Mouse (Mus musculus) embryonic stem cell, embryonic (primary cell): Measurements from ENCODE around the gene Vpreb2.
"Not testable (repeated sequence)": the region's sequence is repeated elsewhere in the genome, so short reads cannot be mapped to it uniquely, and the experiment has no call there.

Experiments
- CTCF ChIA-PET, 4 experiments: fragments of 300-600 bp in 2 of 4; fragments of 350-600 bp in 2 of 4; sonication (Branson Sonifier 250); formaldehyde crosslinking; loops; one replicate each; lab custom pipeline; 2022; ENCODE audit warnings: inconsistent platforms in 2 of 4; lab: Charles Lee
- POLR2A ChIA-PET, 4 experiments: fragments of 300-600 bp in 2 of 4; fragments of 350-600 bp in 2 of 4; sonication (Branson Sonifier 250); formaldehyde crosslinking; loops; one replicate each; lab custom pipeline; 2022; ENCODE audit warnings: antibody characterized with exemption in 4 of 4, inconsistent platforms in 1 of 4; lab: Charles Lee

The Vpreb2 gene

DNA sequence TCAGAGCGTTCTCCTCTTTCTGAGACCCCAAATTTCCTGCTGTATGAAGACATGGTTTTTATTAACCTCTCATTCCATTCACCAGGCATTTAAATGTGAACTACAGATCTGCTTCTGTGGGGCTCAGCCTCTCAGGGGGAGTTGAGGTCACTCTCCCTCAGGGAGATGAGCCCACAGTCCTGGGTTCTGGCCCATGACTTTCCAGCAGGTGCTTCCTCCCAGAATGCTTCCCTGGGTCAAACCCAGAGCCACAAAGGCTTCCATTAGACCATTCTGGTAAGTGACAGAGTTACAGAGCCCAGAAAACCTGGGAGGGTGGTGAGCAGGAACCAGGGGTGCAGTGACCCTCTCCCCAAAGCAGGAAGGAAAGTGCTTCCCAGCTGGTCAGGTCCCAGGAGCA lies at the start of gene Vpreb2:
Gene Vpreb2 (plus strand): TSS at position 301 of the 400 bp plus-strand sequence.
- CTCF ChIA-PET = no interaction called here
- POLR2A ChIA-PET = interaction anchor here in 2 of 4 experiments (0.7 to 1.7 kb wide), 7 partner anchors 13 to 88 kb away, joined by 3 to 10 read pairs (median 3); partner anchors contain the start of genes Gm20518 (in 2 of the 2) and Slc25a1 (in 1 of the 2)

DNA sequence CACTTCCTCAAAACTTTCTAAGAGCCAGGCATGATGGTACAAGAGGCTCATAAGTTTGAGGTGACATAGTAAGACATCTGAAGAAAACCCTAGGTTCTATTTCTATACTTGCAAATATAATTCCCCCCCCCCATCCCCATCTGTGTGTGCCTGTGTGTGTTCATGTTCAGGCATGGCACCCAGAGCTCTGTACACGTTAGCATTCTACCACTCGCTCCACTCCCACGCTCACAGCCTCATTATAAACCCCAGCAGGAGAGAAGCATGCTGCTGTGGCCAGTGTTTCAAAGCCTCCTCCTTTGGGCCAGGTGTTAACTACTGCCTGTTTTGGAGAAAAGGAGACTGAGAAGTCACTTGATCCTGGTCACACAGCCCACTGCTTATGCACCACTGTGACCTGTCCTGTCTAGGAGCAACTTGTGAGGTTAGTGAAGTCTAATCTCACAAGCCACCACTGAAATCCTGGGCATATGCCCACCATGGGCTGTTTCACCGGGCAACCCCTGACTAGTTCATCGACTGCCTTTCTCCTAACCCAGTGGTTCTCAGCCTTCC lies 48.2 kb upstream of the Vpreb2 start:
- POLR2A ChIA-PET = interaction anchor here in 3 of 4 experiments (0.9 to 11.3 kb wide), 4 partner anchors 10 to 40 kb away, joined by 3 to 180 read pairs (median 47); partner anchors contain the start of genes Ess2 (in 1 of the 3), Gm20518 (in 1 of the 3) and Gsc2 (in 1 of the 3)
- CTCF ChIA-PET = no interaction called here

DNA sequence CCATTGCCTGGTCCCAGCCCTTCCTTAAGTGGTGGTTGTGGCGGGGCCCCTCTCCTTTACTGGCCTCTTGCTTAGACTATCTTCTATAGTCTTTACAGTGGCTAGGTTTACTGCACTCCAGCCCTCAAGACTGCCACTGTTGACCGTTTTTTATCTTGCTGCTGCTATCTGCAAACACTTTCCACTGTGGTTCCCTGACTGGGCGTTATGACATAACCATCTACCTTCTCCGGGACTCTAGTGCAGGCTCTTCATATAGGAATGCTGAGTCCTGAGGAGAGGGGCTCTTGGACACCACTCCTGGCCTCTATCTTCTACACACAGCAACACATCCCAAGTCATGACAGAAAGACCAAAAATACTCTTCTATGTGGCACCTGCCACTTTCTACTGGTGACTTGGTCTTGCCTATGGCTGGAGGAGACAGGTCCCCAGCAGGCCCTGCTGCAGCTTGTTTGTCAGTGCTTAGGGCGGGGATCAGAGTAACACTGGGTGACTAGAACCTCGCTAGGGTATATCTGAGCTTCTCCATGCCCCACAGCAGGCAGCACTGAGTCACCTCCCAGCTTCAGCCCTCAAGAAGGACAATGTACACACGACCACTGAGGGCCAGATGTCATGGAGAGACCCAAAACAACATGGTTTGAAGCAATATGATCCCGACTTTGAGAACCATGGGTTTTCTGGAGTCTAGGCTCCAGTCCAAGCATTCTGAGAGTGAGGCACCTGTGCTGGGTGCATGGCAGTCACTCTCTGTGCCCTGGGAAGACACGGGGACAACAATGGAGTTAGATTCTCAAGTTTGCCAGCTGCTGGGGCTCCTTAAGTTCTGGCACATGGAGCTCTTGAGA lies 46.4 kb upstream of the Vpreb2 start:
- POLR2A ChIA-PET = interaction anchor here in 3 of 4 experiments (0.9 to 8.3 kb wide), 9 partner anchors 9 to 42 kb away, joined by 3 to 91 read pairs (median 3); partner anchors contain the start of gene Gm20518 (in 1 of the 3)

DNA sequence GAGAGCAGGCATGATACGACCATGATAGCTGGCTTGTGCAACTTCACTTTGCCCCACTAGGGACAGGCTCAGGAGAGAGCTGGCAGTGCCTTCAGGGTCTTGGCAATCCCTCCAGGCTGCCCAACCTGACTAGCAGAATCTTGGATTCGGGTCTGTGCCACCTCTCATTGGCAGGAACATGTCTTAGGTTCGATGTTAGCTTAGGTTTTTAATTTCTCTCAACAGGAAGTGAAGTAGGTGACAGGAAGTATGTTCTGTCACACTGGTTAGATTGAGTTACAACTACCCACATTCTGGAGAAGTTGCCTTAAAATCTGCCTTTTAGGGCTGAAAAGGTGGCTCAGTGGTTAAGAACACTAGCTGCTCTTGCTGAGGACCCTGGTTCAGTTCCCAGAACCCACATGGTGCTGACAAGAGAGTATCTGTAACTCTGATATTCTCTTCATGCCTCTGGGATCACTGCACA lies 45.8 kb upstream of the Vpreb2 start:
- POLR2A ChIA-PET = interaction anchor here in 3 of 4 experiments (1.3 to 8.3 kb wide), 6 partner anchors 9 to 43 kb away, joined by 3 to 91 read pairs (median 6); partner anchors contain the start of gene Gm20518 (in 1 of the 3)
- CTCF ChIA-PET = interaction anchor here in 3 of 4 experiments (0.6 to 1.2 kb wide), 3 partner anchors 13 to 259 kb away, joined by 3 read pairs; partner anchors contain the start of gene Gsc2 (in 1 of the 3)

More for the DNA sequence above, 46.4 kb upstream of the Vpreb2 start:
- CTCF ChIA-PET = interaction anchor here in 2 of 4 experiments (1.2 kb wide), 2 partner anchors 12 to 19 kb away, joined by 3 read pairs; partner anchors contain the start of gene Gsc2 (in 1 of the 2)

- CTCF ChIA-PET = interaction anchor here in 2 of 4 experiments (0.9 to 5.1 kb wide), 5 partner anchors 8 to 111 kb away, joined by 3 to 61 read pairs (median 7); partner anchors contain the start of gene Slc25a1 (in 1 of the 2)
- POLR2A ChIA-PET = interaction anchor here in 3 of 4 experiments (0.7 to 6.1 kb wide), 11 partner anchors 9 to 153 kb away, joined by 3 to 70 read pairs (median 6); partner anchors contain the start of genes Slc25a1 (in 3 of the 3), Ess2 (in 1 of the 3), Gm20518 (in 1 of the 3) and Gsc2 (in 1 of the 3)
Measured at GRCm38 (mm10) chr16:17936776-17937175, 43.5 kb upstream of the Vpreb2 start.

GRCm38 (mm10) chr16:17938187-17938586 lies 42.0 kb upstream of the Vpreb2 start:
- ChIA-PET CTCF (interaction anchor here (0.6 to 5.1 kb wide), 30 partner anchors 9 to 665 kb away, joined by 3 to 61 read pairs (median 4); partner anchors contain the start of genes Gsc2 (in 3 of the 4), Slc25a1 (in 3 of the 4), Dgcr6 (in 1 of the 4) and Ess2 (in 1 of the 4)), POLR2A (interaction anchor here (1.0 to 6.1 kb wide), 12 partner anchors 10 to 47 kb away, joined by 3 to 70 read pairs (median 7); partner anchors contain the start of genes Slc25a1 (in 3 of the 4), Gm20518 (in 2 of the 4), Ess2 (in 1 of the 4) and Gsc2 (in 1 of the 4))

- POLR2A ChIA-PET = interaction anchor here (0.7 to 6.1 kb wide), 12 partner anchors 11 to 48 kb away, joined by 4 to 70 read pairs (median 7); partner anchors contain the start of genes Slc25a1 (in 3 of the 4), Ess2 (in 1 of the 4), Gm20518 (in 1 of the 4) and Gsc2 (in 1 of the 4)
- CTCF ChIA-PET = interaction anchor here (0.6 to 5.1 kb wide), 33 partner anchors 10 to 664 kb away, joined by 3 to 61 read pairs (median 4); partner anchors contain the start of genes Gsc2 (in 4 of the 4), Slc25a1 (in 3 of the 4), Dgcr6 (in 1 of the 4) and Ess2 (in 1 of the 4)
Measured at GRCm38 (mm10) chr16:17938821-17939220, 41.4 kb upstream of the Vpreb2 start.

- CTCF ChIA-PET = interaction anchor here (0.7 to 5.1 kb wide), 31 partner anchors 10 to 272 kb away, joined by 3 to 61 read pairs (median 4); partner anchors contain the start of genes Gsc2 (in 4 of the 4), Slc25a1 (in 3 of the 4), Dgcr6 (in 1 of the 4) and Ess2 (in 1 of the 4)
- POLR2A ChIA-PET = interaction anchor here (0.7 to 6.1 kb wide), 12 partner anchors 11 to 48 kb away, joined by 4 to 70 read pairs (median 7); partner anchors contain the start of genes Slc25a1 (in 3 of the 4), Ess2 (in 1 of the 4), Gm20518 (in 1 of the 4) and Gsc2 (in 1 of the 4)
Measured at GRCm38 (mm10) chr16:17939255-17939751, 40.9 kb upstream of the Vpreb2 start.

- ChIA-PET CTCF (interaction anchor here in 2 of 4 experiments (0.7 to 0.8 kb wide), 2 partner anchors 16 to 194 kb away, joined by 3 read pairs; partner anchors contain the start of gene Slc25a1 (in 1 of the 2)), POLR2A (interaction anchor here in 3 of 4 experiments (0.6 to 5.4 kb wide), 12 partner anchors 13 to 119 kb away, joined by 3 to 91 read pairs (median 4); partner anchors contain the start of genes Gm20518 (in 2 of the 3) and Slc25a1 (in 2 of the 3))
Measured at GRCm38 (mm10) chr16:17943466-17943865, 36.8 kb upstream of the Vpreb2 start.

GRCm38 (mm10) chr16:17945081-17945831 lies 35.0 kb upstream of the Vpreb2 start:
- POLR2A ChIA-PET = interaction anchor here in 3 of 4 experiments (0.6 to 5.4 kb wide), 21 partner anchors 9 to 261 kb away, joined by 3 to 91 read pairs (median 4); partner anchors contain the start of genes Slc25a1 (in 2 of the 3) and Gsc2 (in 1 of the 3)
- CTCF ChIA-PET = interaction anchor here in 1 of 4 experiments (1.3 to 1.7 kb wide), 2 partner anchors 17 to 103 kb away, joined by 4 to 8 read pairs; partner anchors contain the start of gene Slc25a1

- CTCF ChIA-PET = interaction anchor here in 3 of 4 experiments (0.6 to 2.6 kb wide), 5 partner anchors 11 to 103 kb away, joined by 3 to 6 read pairs (median 4); partner anchors contain the start of gene Dgcr6 (in 1 of the 3)
Measured at GRCm38 (mm10) chr16:17949421-17949877, 30.8 kb upstream of the Vpreb2 start.

DNA sequence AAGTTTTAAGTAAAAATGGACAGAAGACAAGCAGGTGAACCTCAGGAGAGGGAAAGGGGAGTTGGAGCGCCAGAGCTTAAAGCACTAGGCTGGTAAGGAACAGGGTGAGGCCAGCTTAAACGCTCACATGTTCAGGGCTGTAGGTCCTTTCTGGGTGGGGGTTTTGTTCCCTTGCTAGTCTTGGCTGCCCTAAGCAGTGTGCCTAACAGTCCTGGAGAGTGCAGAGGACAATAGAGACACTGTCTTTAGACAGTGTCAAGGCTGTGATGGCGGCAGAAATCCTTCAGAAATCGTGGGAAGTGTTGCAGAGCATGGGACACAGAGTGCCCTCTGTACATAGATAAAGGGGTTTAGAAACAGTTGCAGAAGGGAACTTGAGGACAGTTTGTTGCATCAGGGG lies 30.2 kb upstream of the Vpreb2 start:
- POLR2A ChIA-PET = interaction anchor here in 2 of 4 experiments (0.6 to 1.9 kb wide), 11 partner anchors 8 to 58 kb away, joined by 3 to 10 read pairs (median 5); partner anchors contain the start of genes Slc25a1 (in 2 of the 2) and Gm20518 (in 1 of the 2)
- CTCF ChIA-PET = interaction anchor here in 3 of 4 experiments (0.6 to 2.6 kb wide), 6 partner anchors 11 to 102 kb away, joined by 3 to 6 read pairs (median 3); partner anchors contain the start of gene Dgcr6 (in 1 of the 3)

More at GRCm38 (mm10) chr16:17949421-17949877, 30.8 kb upstream of the Vpreb2 start:
- POLR2A ChIA-PET = interaction anchor here in 2 of 4 experiments (0.6 to 1.9 kb wide), 12 partner anchors 8 to 62 kb away, joined by 3 to 10 read pairs (median 4); partner anchors contain the start of genes Slc25a1 (in 2 of the 2) and Gm20518 (in 1 of the 2)

DNA sequence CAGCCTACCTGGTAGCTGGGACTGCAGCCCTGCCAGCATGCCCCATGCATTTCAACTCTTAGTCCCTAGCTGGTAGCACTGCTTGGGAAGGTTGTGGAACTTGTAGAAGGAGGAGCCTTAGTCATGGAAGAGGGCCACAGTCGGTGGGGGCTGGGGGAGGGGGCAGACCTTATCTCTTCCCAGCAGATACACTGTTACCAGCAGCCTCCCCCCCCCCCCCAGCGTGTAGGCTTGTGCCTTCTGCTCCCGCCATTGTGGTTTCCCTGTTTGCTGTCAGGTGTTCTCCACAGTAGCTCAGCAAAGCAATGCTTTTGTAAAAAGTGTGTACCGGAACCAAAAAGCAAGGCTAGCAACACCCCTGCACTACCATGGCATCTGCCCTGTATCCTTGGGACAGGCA lies 28.6 kb upstream of the Vpreb2 start:
- POLR2A ChIA-PET = interaction anchor here in 2 of 4 experiments (0.9 to 1.4 kb wide), 4 partner anchors 8 to 23 kb away, joined by 3 to 9 read pairs (median 6); partner anchors contain the start of gene Slc25a1 (in 1 of the 2)
- CTCF ChIA-PET = interaction anchor here in 1 of 4 experiments (2.6 kb wide), 1 partner anchor 13 kb away, joined by 6 read pairs; no protein-coding TSS in a partner anchor

DNA sequence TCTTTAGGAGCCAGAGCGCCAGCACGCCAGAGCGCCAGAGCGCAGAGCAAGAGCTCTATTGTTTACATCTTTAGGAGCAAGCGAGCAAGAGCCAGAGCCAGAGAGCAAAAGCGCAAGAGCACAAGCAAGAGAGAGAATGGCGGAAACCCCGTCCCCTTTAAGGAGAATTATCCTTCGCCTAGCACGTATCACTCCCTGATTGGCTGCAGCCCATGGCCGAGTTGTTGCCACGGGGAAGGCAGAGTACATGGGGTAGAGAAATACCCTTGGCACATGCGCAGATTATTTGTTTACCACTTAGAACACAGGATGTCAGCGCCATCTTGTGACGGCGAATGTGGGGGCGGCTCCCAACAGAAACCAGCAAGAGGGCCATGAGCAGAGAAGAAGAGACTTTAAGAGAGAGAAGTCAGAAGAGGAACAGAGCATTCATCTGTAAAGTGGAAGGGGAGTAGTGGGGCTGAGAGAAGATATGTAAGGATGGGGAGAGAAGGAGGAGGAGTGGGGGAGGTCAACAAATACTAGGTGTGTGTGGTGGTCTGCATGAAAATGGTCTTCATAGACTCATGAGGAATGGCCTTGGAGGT lies 24.1 kb upstream of the Vpreb2 start:
- CTCF ChIA-PET, POLR2A ChIA-PET: not testable (repeated sequence)
